Mouse (Mus musculus): ENCODE results near the gene Nfic. TPM values are rescaled to one million over a fixed set of nuclear protein-coding genes. Genes with fewer than 3 reads are reported as not detected.
A peak's percentile ranks its signal among the peaks of the same experiment; 100 is the strongest.

The Nfic gene
- 10.5 and 11.6 TPM in 2 replicates for polyA plus RNA-seq (2012; rRNA removed)

- WGBS = 60% methylated on average over 28 of the region's 28 CpGs
- no peak for DNase-seq (ENCODE audit: low read depth, low spot score)
Observed at GRCm38 (mm10) chr10:81455181-81455895, at the start of gene Nfic. TSS of gene Nfic (minus strand) at chr10:81455635.

- 8% methylated on average over 36 of the region's 36 CpGs for WGBS
- peak; percentile 38 for DNase-seq (ENCODE audit: low read depth, low spot score)
Observed at GRCm38 (mm10) chr10:81502658-81503057, 47.2 kb upstream of the Nfic start.

- no peak for DNase-seq (ENCODE audit: low read depth, low spot score)
- WGBS = 88% methylated on average over 5 of the region's 5 CpGs
Observed at GRCm38 (mm10) chr10:81501863-81502262, 46.4 kb upstream of the Nfic start.

- DNase-seq (ENCODE audit: low read depth, low spot score) = no peak
- 79% methylated on average over 3 of the region's 3 CpGs for WGBS
Observed at GRCm38 (mm10) chr10:81500032-81500431, 44.6 kb upstream of the Nfic start, which contains the start of gene S1pr4. TSS of gene S1pr4 (minus strand) at chr10:81500132.

GRCm38 (mm10) chr10:81499250-81499901 lies 43.9 kb upstream of the Nfic start:
- WGBS = 69% methylated on average over 23 of the region's 23 CpGs
- no peak for DNase-seq (ENCODE audit: low read depth, low spot score)

GRCm38 (mm10) chr10:81498316-81499249 lies 43.1 kb upstream of the Nfic start:
- DNase-seq (ENCODE audit: low read depth, low spot score) = no peak
- WGBS = 86% methylated on average over 38 of the region's 38 CpGs

GRCm38 (mm10) chr10:81497401-81498270 lies 42.2 kb upstream of the Nfic start:
- WGBS = 80% methylated on average over 17 of the region's 17 CpGs
- no peak for DNase-seq (ENCODE audit: low read depth, low spot score)

- DNase-seq (ENCODE audit: low read depth, low spot score) = no peak
Observed at GRCm38 (mm10) chr10:81496969-81497368, 41.5 kb upstream of the Nfic start.

GRCm38 (mm10) chr10:81496264-81496901 lies 40.9 kb upstream of the Nfic start, which contains the start of gene Ncln:
TSS of gene Ncln (minus strand) at chr10:81496392.
- WGBS = under 1% methylated on average over 45 of the region's 45 CpGs
- DNase-seq (ENCODE audit: low read depth, low spot score) = peak; percentile 90

More at GRCm38 (mm10) chr10:81496969-81497368, 41.5 kb upstream of the Nfic start:
- 15% methylated on average over 4 of the region's 4 CpGs for WGBS

- DNase-seq (ENCODE audit: low read depth, low spot score) = no peak
- WGBS = 1% methylated on average over 41 of the region's 41 CpGs
Observed at GRCm38 (mm10) chr10:81495616-81496263, 40.3 kb upstream of the Nfic start.

GRCm38 (mm10) chr10:81495151-81495550 lies 39.7 kb upstream of the Nfic start:
- WGBS = 54% methylated on average over 6 of the region's 6 CpGs
- no peak for DNase-seq (ENCODE audit: low read depth, low spot score)

GRCm38 (mm10) chr10:81494260-81495041 lies 39.0 kb upstream of the Nfic start:
- WGBS = 53% methylated on average over 11 of the region's 11 CpGs
- DNase-seq (ENCODE audit: low read depth, low spot score) = no peak

GRCm38 (mm10) chr10:81493601-81494220 lies 38.3 kb upstream of the Nfic start:
- DNase-seq (ENCODE audit: low read depth, low spot score) = no peak
- 79% methylated on average over 8 of the region's 8 CpGs for WGBS

GRCm38 (mm10) chr10:81492606-81493240 lies 37.3 kb upstream of the Nfic start:
- 91% methylated on average over 11 of the region's 11 CpGs for WGBS
- no peak for DNase-seq (ENCODE audit: low read depth, low spot score)

GRCm38 (mm10) chr10:81491018-81491417 lies 35.6 kb upstream of the Nfic start:
- WGBS = 87% methylated on average over 9 of the region's 9 CpGs
- no peak for DNase-seq (ENCODE audit: low read depth, low spot score)

GRCm38 (mm10) chr10:81489941-81490340 lies 34.5 kb upstream of the Nfic start:
- DNase-seq (ENCODE audit: low read depth, low spot score) = no peak
- 85% methylated on average over 14 of the region's 14 CpGs for WGBS
